Mouse (Mus musculus) forelimb bud, embryonic 11.5 days (tissue): ENCODE data around the gene C1qtnf1.

Experiments
- DNase-seq: peaks from one replicate; pipeline ENCODE4 v3.0.0-alpha.2; 2012; ENCODE audit warnings: low read depth, low spot score

Gene C1qtnf1

DNA sequence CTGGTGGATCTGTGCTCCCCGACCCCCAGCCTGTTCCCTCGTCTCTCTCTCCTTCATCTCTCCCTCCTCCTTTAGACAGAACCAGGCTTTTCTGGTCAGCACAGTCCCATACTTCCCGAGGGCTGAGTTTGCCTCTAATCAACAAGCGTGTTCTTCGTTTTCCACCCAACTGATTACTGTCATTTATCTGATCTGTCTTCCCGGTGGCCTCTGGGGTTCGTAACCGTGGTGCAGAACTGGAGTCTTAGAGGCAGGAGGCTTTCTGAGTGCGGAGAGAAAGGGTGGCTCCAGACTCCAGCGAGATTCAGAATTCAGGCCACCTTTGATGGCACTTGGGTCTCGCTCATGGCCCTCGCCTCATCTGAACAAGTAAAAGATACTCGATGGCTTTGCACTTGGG, 6.1 kb downstream of the C1qtnf1 start:
- no peak for DNase-seq

DNA sequence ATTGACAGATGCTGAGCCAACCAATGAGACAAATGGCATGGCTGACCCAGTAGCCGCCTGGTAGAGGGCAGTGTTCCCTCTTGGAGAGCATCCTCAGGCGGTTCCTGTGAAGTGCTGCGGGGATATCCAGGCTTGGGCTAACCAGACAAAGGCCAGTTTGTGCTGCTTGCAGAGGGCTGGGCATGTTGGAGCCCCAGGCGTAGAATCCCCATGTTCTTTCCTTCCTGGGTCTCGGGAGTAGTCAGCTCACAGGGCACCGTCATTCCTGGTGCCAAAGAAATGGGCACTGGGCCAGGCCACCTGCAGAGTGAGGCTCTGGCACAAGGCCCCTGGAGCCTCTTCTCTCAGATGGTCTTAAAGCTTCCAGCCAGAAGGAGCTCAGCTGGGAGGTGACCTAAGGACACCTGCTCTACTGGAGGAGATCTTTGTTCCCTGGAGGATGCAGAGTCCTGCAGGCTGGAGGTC, 8.5 kb downstream of the C1qtnf1 start:
- no peak for DNase-seq

DNA sequence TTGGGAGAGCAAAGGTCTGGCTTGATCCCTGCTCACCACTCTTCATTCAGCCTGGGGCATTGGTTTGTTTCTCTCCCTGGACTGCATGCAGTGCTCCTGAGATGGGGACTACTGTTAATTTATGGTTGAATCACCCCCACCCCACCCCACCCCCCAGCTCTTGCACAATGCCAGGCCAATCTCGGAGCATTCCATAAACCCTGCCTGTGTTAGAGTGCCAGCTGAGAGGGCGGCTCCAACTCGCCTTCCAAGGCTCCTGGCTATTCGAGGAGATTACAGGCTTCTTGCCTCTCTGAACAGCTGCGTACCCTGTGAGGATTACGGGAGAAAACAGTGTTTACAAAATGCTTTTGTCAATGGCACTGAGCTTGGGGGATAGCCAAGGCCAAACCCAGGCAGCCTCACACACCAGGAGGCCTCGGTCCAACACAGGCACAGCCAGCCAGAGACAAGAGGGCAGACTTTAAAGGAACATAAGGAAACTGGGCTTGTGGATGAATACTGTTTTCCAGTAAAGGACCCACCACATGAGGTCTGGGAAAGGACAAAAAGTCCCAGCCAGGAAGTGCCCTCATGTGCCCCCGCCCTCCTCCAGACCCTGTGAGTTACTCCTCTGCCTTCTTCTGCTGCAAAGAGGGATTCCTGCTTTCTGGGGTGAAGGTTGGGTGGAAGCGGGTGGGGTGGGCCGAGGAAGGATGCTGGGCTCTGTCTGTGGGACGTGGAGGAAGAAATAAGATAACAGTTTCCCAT, 10.8 kb downstream of the C1qtnf1 start:
- no peak for DNase-seq

DNA sequence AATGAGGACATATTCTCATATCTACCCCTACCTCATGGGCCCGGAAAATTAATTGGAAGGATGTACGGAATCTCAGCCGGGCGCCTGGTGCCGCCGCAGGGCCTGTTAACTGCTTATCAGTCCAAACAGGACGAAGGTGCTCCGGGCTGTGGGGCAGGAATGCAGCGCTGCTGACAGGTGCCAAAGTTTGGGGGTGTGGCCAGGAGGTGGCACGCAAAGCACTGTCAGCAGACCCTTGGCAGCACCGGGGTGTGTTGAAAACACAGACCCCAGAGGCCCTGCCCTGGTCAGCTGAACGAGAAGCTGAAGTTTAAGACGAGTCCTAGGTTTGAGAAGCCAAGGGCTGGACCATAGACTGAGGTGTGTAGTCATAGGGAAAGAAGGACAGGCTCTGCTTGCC, 14.7 kb downstream of the C1qtnf1 start:
- no peak for DNase-seq

DNA sequence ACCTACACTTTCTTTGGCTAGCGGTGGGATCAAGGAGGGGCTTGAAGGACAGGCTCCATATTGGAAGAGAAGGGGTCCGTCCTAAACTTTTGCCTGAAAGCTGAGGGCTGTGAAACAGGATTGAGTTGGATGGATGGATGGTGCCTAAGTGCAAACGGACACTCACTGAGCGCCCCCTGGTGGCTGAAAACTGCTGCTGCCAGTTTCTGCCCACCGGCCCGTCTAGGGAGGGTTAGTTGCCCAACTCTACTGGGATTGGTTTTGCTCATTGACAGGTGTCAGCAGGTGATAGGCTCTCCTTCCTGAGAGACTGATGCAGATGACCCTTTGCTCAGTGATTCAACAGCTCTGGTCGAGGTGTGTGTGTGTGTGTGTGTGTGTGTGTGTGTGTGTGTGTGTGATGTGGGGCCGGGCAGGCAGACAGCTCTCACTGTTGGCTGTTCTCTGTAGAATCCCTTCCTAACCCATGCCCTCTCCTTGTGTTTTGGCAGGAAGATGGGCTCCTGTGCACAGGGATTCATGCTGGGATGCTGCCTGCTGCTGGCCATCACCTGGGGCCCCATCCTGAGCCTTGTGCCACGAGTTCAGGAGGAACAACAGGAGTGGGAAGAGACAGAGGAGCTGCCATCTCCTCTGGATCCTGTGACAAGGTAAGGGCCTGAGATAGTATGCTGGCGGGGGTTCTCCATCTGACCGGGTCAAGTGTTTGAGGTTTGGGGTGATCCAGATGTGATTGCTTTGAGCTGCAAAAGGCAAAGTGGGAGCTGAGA, 15.4 kb downstream of the C1qtnf1 start:
- DNase-seq = peak; percentile 46

GRCm38 (mm10) chr11:118445843-118446242, 17.8 kb downstream of the C1qtnf1 start:
- DNase-seq = peak; percentile 86

DNA sequence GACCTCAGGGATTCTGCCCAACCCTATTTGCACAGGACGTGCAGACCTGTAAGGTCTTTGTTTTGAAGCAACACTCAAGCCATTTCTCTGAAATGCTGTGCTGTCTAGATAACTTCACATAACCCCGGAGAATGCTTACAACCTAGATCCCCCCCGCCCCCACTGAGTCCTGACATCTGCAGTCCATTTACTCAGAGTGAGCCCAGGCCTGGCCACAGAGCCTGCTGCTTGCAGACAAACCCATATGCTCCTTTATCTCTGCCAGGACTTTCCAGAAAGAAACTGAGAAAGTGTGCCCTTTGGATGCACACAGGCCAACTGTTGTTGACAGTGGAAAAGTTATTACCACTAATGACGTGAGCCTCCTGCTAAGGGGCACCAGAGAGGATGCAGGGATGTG, 19.3 kb downstream of the C1qtnf1 start:
- peak; percentile 28 for DNase-seq

- no peak for DNase-seq
These were observed 20.4 kb downstream of the C1qtnf1 start for GRCm38 (mm10) chr11:118448385-118448784.

DNA sequence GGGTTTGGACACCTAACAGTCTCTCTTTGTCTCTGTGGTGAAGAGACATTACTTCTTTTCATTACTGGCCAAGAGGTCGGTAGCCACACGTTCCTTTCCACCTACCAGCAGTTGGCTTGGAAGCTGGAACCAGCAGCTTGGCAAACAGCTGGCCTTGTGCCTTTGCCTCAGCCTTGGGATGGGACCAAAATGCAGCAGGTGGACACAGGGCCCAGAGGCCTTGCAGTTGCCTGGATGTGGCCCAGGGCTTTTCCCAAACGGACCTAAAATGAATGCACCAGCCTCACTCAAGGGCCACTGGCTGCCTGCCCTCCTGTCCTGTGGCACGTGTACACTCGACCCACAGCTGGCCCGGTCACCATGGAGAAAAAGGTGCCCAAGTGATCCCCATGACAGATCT, 23.2 kb downstream of the C1qtnf1 start:
- no peak for DNase-seq

GRCm38 (mm10) chr11:118452955-118453354, 25.0 kb downstream of the C1qtnf1 start:
- no peak for DNase-seq

DNA sequence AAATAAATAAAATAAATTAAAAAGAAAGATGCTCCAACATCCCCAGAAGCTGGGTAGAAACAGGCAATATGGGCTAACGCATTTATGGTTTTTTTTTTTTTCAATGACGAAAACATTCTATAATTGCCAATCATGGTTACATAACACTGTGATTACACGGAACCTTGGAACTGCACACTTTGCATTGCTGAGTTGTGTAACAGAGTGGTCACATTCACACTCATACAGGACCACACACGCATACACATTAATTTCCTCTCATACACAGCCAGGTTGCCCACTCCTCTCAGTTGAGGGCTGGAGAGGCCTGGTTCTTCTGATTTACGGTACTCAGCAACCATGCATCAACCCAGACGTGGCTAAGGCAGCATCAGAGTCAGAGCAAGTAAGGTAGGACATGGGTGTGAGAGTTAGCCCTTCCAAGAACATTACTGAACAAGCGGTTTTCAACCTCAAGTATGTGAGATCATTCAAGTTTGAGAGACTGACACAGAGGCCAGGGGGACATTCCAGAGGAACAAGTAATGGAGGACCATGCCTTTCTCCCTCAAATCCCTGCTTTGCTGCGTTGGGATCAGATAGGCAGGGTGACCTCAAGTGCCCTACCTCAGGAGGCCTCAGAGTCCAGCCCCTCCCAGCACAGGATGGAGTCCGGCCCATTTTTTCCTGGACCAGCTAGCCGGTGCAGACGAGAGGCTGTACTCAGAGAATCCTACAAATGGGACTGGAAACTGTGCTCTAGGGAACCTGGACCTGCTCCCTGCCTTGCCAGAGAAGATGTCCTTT, 26.1 kb downstream of the C1qtnf1 start:
- no peak for DNase-seq

DNA sequence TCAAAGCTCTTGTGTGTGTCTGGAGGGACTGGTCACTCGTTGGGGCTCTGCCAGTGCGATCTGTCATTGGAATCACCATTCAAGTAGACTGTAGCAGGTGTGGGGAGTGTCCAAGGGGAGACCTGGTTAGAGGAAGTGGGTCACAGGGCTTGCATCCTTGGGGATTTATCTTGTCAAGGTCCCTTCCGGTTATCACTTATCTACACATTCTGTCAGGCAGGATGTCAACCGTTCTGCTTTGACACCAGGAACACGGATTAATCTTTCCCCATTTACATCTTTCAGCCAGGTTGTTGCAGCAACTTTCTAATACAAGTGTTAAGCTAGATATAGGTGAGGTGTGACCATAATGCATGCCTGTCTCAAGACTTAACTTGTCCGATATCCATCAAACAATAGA, 27.8 kb downstream of the C1qtnf1 start:
- DNase-seq = no peak

DNA sequence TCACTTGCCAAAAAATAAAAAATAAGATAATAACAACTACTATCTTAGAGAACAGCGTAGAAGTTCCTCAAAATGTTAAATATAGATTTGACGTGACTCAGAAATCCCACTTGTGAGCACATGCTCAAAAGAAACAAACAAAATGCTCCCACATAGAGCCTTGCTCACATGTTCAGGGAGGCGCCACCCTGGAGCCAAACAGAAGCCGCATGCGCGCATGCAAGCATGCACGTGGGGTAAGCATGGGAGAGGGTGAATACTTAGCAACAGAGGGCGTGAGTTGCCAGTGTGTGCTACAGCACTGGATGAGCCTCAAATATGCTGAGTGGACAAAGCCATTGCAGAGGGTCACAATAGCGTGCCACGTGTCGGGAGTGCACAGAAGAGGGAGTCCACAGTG, 28.9 kb downstream of the C1qtnf1 start:
- no peak for DNase-seq

- DNase-seq = peak; percentile 28
These were observed 31.0 kb downstream of the C1qtnf1 start for GRCm38 (mm10) chr11:118459051-118459450.

DNA sequence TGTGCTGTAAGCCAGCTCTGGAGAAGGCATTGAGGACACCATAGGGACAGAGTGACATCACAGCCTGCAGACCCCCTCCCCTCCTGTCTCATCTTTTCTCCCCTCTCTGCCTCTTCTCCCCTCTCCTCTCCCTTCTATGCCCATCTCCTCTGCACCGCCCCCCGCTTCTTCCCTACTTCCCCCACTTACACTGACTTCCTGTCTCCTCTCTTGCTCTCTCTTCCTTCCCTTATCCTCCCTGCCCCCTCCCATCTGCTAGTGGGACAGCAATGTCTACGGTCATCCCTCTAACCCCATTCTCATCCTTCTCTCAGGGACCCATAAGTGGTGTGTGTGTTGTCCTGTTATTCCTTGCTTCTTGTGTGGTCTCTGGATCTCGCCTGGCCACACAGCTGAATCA, 31.5 kb downstream of the C1qtnf1 start:
- no peak for DNase-seq

GRCm38 (mm10) chr11:118460280-118460679, 32.3 kb downstream of the C1qtnf1 start:
- no peak for DNase-seq

DNA sequence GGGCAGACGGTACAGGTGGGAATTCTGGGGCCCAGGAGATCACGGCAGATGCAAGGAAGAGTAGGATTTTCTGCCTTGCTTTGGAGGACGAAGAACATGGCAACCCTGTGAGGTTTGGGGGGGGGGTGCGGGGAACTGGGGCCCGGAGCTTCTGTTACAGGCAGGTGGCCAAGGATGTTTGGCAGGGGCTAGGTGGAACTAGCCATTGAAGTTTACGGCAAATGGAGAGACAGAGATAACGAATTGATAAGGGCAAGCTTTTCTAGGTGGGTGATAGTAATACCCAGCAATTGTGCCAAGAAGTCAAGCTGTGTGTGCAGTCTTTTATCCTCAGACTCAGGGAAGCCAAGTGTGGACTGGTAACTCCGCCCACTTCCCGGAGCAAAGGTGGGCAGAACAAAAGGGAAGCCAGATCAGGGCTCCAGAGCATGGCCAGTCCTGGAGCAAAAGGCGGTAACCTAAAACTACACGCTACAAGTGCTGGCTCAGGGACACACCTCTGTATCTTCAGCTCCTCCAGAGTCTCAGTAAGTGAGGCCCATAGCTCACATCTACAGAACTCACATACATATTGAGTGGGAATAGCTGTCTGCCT, 39.5 kb downstream of the C1qtnf1 start:
- DNase-seq = no peak

- no peak for DNase-seq
These were observed 41.6 kb downstream of the C1qtnf1 start for GRCm38 (mm10) chr11:118469509-118470160.

- DNase-seq = peak; percentile 29
These were observed 42.4 kb downstream of the C1qtnf1 start for GRCm38 (mm10) chr11:118470234-118470966.

- no peak for DNase-seq
These were observed 43.7 kb downstream of the C1qtnf1 start for GRCm38 (mm10) chr11:118471676-118472075.

DNA sequence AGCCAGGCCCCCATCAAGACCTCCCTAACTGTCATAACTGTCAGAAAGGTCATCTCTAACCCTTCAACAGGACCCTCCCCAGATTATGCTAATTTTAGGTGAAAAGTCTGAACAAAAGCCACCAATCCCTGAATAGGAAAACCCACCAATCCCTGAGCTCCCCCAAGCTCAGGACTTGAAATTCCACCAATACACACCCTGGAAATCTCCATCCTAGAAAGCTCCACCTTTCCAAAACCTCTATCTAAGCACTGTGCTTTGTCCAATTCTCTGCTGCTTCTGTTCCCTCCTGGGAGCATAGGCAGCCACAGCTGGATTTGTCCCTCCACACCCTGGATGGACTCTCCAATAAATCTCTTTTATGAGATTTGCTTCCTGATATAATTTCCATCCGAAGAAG, 45.2 kb downstream of the C1qtnf1 start:
- no peak for DNase-seq
